Mouse (Mus musculus): ENCODE data around the gene Cant1.

The Cant1 gene

DNA sequence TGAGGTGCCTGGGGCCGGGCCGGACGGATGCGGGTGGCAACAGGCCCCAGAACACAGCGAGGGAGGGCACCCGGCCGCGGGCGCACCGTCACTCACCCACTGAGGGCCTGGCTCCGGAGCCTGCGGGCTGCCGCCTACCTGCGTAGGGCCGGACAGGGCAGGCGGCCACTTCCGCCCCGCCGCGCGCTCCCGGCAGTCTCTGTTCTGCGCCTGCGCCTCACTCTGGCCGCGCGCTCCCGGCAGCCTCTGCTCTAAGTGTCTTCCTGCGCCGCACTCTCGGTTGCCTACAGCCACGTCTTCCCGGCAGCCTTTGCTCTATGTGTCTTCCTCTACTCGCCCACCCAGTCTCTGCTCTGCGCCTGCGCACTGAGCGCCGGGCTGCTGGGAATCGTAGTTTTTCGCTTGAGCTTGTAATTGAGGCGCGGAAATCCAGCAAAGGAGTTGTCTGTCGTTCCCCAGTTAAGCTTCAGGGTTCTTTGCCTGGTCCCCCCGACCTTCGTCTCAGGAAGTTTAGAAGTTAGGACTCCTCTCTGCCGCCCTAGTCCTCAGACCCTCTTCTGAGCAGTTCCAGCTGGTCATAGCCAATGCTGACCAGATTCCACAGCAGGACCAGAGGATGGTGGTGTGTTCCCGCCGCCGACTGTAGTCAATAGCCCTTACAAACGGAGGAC is at the start of gene Cant1:
Gene Cant1, minus strand, starts transcription at position 253 of the 671 bp plus-strand sequence.
- peak; percentile 97 for DNase-seq (ENCODE audit: low spot score)

DNA sequence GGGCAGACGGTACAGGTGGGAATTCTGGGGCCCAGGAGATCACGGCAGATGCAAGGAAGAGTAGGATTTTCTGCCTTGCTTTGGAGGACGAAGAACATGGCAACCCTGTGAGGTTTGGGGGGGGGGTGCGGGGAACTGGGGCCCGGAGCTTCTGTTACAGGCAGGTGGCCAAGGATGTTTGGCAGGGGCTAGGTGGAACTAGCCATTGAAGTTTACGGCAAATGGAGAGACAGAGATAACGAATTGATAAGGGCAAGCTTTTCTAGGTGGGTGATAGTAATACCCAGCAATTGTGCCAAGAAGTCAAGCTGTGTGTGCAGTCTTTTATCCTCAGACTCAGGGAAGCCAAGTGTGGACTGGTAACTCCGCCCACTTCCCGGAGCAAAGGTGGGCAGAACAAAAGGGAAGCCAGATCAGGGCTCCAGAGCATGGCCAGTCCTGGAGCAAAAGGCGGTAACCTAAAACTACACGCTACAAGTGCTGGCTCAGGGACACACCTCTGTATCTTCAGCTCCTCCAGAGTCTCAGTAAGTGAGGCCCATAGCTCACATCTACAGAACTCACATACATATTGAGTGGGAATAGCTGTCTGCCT is 48.7 kb upstream of the Cant1 start:
- no peak for DNase-seq (ENCODE audit: low spot score)

DNA sequence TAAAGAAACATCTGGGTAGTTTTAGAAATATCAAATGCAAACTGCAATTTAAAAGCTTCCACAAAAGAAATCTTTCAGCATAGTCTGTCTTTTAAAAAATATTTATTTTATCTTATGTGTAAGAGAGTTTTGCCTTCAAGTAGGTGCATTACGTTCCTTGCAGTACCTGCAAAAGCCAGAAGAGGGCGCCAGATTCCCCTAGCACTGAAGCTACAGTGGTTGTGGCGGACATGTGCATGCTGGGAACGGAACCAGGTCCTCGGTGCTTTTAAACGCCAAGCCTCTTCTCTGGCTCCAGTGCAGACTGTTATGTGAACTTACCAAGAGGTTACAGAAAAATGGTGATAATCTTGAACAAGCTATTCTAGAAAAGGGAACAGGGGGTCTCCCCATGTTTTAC is 41.4 kb upstream of the Cant1 start:
- no peak for DNase-seq (ENCODE audit: low spot score)

DNA sequence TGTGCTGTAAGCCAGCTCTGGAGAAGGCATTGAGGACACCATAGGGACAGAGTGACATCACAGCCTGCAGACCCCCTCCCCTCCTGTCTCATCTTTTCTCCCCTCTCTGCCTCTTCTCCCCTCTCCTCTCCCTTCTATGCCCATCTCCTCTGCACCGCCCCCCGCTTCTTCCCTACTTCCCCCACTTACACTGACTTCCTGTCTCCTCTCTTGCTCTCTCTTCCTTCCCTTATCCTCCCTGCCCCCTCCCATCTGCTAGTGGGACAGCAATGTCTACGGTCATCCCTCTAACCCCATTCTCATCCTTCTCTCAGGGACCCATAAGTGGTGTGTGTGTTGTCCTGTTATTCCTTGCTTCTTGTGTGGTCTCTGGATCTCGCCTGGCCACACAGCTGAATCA is 40.6 kb upstream of the Cant1 start:
- no peak for DNase-seq (ENCODE audit: low spot score)

DNA sequence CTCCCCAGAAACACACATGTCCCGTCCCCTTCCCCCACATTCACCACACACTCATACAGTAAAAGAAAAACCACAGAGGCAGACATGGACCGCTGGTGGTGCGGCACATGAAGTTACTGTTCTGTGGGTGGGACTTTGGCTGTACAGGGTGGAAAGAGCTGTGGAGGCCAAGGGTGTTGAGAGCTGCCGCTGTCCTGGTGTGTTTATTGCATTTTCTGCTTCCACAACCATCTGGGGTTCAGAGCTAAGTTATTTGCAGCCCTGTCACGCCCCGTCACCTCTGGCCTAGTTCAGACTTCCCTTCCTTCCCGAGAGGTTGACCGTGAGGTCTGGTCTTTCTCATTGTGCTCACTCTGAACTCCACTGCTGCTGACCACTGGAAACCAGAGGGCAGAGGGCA is 40.2 kb upstream of the Cant1 start:
- DNase-seq (ENCODE audit: low spot score): no peak

DNA sequence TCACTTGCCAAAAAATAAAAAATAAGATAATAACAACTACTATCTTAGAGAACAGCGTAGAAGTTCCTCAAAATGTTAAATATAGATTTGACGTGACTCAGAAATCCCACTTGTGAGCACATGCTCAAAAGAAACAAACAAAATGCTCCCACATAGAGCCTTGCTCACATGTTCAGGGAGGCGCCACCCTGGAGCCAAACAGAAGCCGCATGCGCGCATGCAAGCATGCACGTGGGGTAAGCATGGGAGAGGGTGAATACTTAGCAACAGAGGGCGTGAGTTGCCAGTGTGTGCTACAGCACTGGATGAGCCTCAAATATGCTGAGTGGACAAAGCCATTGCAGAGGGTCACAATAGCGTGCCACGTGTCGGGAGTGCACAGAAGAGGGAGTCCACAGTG is 38.1 kb upstream of the Cant1 start:
- no peak for DNase-seq (ENCODE audit: low spot score)

DNA sequence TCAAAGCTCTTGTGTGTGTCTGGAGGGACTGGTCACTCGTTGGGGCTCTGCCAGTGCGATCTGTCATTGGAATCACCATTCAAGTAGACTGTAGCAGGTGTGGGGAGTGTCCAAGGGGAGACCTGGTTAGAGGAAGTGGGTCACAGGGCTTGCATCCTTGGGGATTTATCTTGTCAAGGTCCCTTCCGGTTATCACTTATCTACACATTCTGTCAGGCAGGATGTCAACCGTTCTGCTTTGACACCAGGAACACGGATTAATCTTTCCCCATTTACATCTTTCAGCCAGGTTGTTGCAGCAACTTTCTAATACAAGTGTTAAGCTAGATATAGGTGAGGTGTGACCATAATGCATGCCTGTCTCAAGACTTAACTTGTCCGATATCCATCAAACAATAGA is 36.9 kb upstream of the Cant1 start:
- DNase-seq (ENCODE audit: low spot score): no peak

DNA sequence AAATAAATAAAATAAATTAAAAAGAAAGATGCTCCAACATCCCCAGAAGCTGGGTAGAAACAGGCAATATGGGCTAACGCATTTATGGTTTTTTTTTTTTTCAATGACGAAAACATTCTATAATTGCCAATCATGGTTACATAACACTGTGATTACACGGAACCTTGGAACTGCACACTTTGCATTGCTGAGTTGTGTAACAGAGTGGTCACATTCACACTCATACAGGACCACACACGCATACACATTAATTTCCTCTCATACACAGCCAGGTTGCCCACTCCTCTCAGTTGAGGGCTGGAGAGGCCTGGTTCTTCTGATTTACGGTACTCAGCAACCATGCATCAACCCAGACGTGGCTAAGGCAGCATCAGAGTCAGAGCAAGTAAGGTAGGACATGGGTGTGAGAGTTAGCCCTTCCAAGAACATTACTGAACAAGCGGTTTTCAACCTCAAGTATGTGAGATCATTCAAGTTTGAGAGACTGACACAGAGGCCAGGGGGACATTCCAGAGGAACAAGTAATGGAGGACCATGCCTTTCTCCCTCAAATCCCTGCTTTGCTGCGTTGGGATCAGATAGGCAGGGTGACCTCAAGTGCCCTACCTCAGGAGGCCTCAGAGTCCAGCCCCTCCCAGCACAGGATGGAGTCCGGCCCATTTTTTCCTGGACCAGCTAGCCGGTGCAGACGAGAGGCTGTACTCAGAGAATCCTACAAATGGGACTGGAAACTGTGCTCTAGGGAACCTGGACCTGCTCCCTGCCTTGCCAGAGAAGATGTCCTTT is 35.2 kb upstream of the Cant1 start:
- no peak for DNase-seq (ENCODE audit: low spot score)

DNA sequence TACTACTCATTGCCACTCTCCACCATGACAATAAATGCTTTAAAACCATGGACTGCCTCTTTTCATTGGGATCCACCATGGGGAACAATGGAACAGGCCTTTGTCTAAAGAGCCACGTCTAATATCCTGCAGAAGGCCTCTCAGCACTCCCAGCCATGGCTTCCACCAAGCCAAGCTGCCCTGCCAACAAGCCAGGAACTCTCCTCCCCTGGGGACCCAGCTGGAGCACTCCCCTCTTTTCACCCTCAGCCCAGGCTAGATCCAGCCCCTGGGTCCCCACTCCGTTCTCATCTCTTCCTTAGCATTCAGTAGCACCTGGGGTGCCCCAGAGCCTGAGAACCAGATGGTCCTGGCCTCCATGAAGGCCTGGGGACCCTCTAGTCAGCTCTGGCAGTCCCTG is 34.1 kb upstream of the Cant1 start:
- DNase-seq (ENCODE audit: low spot score): no peak

DNA sequence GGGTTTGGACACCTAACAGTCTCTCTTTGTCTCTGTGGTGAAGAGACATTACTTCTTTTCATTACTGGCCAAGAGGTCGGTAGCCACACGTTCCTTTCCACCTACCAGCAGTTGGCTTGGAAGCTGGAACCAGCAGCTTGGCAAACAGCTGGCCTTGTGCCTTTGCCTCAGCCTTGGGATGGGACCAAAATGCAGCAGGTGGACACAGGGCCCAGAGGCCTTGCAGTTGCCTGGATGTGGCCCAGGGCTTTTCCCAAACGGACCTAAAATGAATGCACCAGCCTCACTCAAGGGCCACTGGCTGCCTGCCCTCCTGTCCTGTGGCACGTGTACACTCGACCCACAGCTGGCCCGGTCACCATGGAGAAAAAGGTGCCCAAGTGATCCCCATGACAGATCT is 32.3 kb upstream of the Cant1 start:
- DNase-seq (ENCODE audit: low spot score): no peak

DNA sequence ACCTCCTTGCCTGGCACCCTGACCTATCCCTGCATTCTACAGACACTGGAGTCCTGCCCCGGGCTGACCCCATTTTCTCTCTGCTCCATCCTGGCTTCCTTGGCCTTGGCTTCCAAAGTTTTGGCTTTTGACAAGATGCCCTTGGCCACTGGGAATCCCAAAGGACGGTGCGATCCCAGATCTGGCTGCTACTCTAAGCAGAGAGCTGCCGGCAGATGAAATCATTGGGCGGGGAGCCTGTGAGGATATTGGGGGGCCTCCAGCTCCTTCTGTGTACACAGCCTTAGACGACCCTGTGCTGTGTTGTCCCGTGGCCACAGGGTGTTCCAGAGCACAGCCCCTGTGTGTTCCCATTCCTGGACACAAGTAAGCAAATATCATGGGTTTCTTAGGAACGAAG is 29.5 kb upstream of the Cant1 start:
- no peak for DNase-seq (ENCODE audit: low spot score)

DNA sequence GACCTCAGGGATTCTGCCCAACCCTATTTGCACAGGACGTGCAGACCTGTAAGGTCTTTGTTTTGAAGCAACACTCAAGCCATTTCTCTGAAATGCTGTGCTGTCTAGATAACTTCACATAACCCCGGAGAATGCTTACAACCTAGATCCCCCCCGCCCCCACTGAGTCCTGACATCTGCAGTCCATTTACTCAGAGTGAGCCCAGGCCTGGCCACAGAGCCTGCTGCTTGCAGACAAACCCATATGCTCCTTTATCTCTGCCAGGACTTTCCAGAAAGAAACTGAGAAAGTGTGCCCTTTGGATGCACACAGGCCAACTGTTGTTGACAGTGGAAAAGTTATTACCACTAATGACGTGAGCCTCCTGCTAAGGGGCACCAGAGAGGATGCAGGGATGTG is 28.5 kb upstream of the Cant1 start:
- DNase-seq (ENCODE audit: low spot score): no peak

DNA sequence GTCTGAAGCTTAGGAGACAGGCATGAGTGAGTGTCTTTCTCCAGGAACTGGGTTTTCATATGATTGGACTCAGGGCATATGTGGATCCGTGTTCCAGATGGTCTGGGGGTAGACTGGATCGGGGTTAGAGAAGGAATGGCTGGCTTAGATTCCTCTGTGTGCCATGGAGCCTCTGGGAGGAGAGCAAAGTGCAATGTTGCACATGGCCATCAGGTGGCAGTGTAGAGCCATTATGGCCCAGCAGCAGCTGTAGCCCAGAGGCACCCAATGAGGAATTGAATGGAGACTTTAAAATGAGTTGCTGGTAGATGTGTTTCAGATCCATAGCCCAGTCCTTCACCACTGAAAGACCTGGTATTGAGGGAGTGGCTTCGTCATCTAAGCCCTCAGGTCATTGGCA is 27.0 kb upstream of the Cant1 start:
- DNase-seq (ENCODE audit: low spot score): peak; percentile 62

DNA sequence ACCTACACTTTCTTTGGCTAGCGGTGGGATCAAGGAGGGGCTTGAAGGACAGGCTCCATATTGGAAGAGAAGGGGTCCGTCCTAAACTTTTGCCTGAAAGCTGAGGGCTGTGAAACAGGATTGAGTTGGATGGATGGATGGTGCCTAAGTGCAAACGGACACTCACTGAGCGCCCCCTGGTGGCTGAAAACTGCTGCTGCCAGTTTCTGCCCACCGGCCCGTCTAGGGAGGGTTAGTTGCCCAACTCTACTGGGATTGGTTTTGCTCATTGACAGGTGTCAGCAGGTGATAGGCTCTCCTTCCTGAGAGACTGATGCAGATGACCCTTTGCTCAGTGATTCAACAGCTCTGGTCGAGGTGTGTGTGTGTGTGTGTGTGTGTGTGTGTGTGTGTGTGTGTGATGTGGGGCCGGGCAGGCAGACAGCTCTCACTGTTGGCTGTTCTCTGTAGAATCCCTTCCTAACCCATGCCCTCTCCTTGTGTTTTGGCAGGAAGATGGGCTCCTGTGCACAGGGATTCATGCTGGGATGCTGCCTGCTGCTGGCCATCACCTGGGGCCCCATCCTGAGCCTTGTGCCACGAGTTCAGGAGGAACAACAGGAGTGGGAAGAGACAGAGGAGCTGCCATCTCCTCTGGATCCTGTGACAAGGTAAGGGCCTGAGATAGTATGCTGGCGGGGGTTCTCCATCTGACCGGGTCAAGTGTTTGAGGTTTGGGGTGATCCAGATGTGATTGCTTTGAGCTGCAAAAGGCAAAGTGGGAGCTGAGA is 24.5 kb upstream of the Cant1 start:
- peak; percentile 31 for DNase-seq (ENCODE audit: low spot score)

DNA sequence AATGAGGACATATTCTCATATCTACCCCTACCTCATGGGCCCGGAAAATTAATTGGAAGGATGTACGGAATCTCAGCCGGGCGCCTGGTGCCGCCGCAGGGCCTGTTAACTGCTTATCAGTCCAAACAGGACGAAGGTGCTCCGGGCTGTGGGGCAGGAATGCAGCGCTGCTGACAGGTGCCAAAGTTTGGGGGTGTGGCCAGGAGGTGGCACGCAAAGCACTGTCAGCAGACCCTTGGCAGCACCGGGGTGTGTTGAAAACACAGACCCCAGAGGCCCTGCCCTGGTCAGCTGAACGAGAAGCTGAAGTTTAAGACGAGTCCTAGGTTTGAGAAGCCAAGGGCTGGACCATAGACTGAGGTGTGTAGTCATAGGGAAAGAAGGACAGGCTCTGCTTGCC is 23.8 kb upstream of the Cant1 start:
- DNase-seq (ENCODE audit: low spot score): no peak

DNA sequence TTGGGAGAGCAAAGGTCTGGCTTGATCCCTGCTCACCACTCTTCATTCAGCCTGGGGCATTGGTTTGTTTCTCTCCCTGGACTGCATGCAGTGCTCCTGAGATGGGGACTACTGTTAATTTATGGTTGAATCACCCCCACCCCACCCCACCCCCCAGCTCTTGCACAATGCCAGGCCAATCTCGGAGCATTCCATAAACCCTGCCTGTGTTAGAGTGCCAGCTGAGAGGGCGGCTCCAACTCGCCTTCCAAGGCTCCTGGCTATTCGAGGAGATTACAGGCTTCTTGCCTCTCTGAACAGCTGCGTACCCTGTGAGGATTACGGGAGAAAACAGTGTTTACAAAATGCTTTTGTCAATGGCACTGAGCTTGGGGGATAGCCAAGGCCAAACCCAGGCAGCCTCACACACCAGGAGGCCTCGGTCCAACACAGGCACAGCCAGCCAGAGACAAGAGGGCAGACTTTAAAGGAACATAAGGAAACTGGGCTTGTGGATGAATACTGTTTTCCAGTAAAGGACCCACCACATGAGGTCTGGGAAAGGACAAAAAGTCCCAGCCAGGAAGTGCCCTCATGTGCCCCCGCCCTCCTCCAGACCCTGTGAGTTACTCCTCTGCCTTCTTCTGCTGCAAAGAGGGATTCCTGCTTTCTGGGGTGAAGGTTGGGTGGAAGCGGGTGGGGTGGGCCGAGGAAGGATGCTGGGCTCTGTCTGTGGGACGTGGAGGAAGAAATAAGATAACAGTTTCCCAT is 20.0 kb upstream of the Cant1 start:
- DNase-seq (ENCODE audit: low spot score): no peak

DNA sequence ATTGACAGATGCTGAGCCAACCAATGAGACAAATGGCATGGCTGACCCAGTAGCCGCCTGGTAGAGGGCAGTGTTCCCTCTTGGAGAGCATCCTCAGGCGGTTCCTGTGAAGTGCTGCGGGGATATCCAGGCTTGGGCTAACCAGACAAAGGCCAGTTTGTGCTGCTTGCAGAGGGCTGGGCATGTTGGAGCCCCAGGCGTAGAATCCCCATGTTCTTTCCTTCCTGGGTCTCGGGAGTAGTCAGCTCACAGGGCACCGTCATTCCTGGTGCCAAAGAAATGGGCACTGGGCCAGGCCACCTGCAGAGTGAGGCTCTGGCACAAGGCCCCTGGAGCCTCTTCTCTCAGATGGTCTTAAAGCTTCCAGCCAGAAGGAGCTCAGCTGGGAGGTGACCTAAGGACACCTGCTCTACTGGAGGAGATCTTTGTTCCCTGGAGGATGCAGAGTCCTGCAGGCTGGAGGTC is 17.6 kb upstream of the Cant1 start:
- DNase-seq (ENCODE audit: low spot score): no peak

DNA sequence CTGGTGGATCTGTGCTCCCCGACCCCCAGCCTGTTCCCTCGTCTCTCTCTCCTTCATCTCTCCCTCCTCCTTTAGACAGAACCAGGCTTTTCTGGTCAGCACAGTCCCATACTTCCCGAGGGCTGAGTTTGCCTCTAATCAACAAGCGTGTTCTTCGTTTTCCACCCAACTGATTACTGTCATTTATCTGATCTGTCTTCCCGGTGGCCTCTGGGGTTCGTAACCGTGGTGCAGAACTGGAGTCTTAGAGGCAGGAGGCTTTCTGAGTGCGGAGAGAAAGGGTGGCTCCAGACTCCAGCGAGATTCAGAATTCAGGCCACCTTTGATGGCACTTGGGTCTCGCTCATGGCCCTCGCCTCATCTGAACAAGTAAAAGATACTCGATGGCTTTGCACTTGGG is 15.2 kb upstream of the Cant1 start:
- no peak for DNase-seq (ENCODE audit: low spot score)

DNA sequence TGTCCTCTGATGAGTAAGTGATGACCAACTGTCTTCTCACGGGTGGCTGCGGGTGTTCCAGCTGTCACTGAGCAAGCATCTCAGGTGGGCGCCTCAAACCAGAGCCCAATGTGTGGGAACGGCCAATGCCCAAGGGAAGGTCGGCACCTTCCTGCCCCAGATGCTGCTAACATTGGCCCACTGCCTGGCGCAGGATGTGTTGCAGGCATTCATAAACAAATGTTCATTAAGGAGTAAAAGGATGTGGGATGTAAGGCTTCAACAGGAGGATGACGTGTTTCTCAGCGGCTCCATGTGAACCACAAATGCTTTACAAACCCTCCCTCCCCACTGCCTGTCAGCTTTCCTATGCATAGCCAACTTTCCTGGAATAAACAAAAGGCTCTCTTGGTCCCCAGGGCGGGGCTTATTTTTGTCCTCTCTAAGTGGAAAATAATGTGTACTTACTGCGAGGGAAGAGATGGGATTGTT is 14.5 kb upstream of the Cant1 start:
- no peak for DNase-seq (ENCODE audit: low spot score)

DNA sequence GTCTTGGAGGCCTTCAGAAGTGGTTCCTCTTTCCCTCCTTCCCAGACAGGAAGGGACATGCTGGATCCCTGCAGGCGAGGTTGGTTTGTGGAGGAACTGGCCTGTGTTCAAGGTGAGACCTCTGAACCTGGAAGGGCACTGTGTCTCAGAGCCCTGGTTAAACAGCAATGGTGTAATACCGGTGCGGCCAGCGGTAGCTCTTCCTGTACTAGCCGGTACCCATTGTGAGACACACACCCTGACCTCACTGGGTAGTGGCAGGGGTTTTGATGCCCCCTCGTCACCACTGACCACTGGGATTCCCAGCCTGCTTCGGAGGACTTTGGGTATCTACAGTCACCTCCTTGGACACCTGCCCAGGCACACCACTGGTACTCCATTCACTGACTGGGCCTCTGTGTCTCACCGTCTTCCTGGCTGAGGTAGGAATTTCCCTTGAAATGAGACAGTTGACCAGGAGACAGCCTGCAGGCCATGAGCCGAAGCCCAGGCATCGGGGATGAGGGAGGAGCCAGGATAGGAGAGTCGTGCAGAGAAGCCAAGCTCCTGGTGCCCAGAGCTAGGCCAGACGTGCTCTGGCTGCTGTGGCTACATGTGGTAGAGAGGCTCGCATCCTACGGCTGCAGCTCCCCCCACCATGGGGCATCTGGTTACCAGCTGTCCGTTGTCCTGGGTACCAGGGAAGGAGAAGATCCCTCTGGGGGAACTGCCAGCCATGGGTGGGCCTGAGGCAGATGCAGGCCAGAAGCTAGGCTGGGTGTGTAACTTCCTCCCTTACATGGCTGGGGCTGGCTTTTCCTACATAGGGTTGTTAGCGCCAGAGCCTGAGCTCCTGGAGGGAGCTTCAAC is 12.4 kb upstream of the Cant1 start:
- no peak for DNase-seq (ENCODE audit: low spot score)

Data from c-Kit-positive CD71-positive TER-119-positive erythroid progenitor cells, embryonic 14.5 days (primary cell).